Mouse (Mus musculus) cerebral cortex, adult 2 months (tissue): ENCODE results near the gene Rcan2.

ENCODE experiments used
- WGBS: fragments of 180-500 bp; shearing (Covaris S2); methylation state at CpG from one replicate; pipeline ENCODE4 v1.1.7; 2018; 5-methylcytosine and 5-hydroxymethylcytosine counted together

The Rcan2 gene

GRCm38 (mm10) chr17:44023842-44024241, 222.7 kb downstream of the Rcan2 start:
- 54% methylated on average over 2 of the region's 2 CpGs for WGBS

GRCm38 (mm10) chr17:44025011-44025410, 223.9 kb downstream of the Rcan2 start:
- 62% methylated on average over 2 of the region's 2 CpGs for WGBS

- 16% methylated on average over 6 of the region's 6 CpGs for WGBS
Observed at GRCm38 (mm10) chr17:44025935-44026334, 224.8 kb downstream of the Rcan2 start.

- 5% methylated on average over 5 of the region's 5 CpGs for WGBS
Observed at GRCm38 (mm10) chr17:44026378-44026777, 225.2 kb downstream of the Rcan2 start.

- 64% methylated on average over 9 of the region's 9 CpGs for WGBS
Observed at GRCm38 (mm10) chr17:44027311-44027710, 226.2 kb downstream of the Rcan2 start.

GRCm38 (mm10) chr17:44029616-44030015, 228.5 kb downstream of the Rcan2 start:
- WGBS: 29% methylated on average over 5 of the region's 5 CpGs

- 45% methylated on average over 3 of the region's 3 CpGs for WGBS
Observed at GRCm38 (mm10) chr17:44030776-44031587, 229.8 kb downstream of the Rcan2 start.

GRCm38 (mm10) chr17:44035005-44035404, 233.9 kb downstream of the Rcan2 start:
- WGBS: 75% methylated on average over 1 of the region's 1 CpGs

GRCm38 (mm10) chr17:44038656-44039055, 237.5 kb downstream of the Rcan2 start:
- WGBS: 51% methylated on average over 9 of the region's 9 CpGs

- WGBS: 93% methylated on average over 2 of the region's 2 CpGs
Observed at GRCm38 (mm10) chr17:44040449-44040848, 239.3 kb downstream of the Rcan2 start.

GRCm38 (mm10) chr17:44042301-44042700, 241.2 kb downstream of the Rcan2 start:
- 51% methylated on average over 2 of the region's 2 CpGs for WGBS

GRCm38 (mm10) chr17:44042861-44043260, 241.7 kb downstream of the Rcan2 start:
- 55% methylated on average over 8 of the region's 8 CpGs for WGBS

GRCm38 (mm10) chr17:44053427-44053826, 252.3 kb downstream of the Rcan2 start:
- WGBS: 76% methylated on average over 4 of the region's 4 CpGs

GRCm38 (mm10) chr17:44057123-44057522, 256.0 kb downstream of the Rcan2 start:
- WGBS: 93% methylated on average over 1 of the region's 1 CpGs

GRCm38 (mm10) chr17:44060781-44061180, 259.6 kb downstream of the Rcan2 start:
- 100% methylated on average over 1 of the region's 1 CpGs for WGBS

- 82% methylated on average over 5 of the region's 5 CpGs for WGBS
Observed at GRCm38 (mm10) chr17:44061289-44061890, 260.2 kb downstream of the Rcan2 start.

- WGBS: 80% methylated on average over 6 of the region's 6 CpGs
Observed at GRCm38 (mm10) chr17:44068876-44069275, 267.7 kb downstream of the Rcan2 start.

GRCm38 (mm10) chr17:44075601-44076000, 274.4 kb downstream of the Rcan2 start:
- 82% methylated on average over 3 of the region's 3 CpGs for WGBS

GRCm38 (mm10) chr17:44076051-44076680, 275.0 kb downstream of the Rcan2 start:
- WGBS: 52% methylated on average over 6 of the region's 6 CpGs

GRCm38 (mm10) chr17:44077146-44077842, 276.1 kb downstream of the Rcan2 start:
- 71% methylated on average over 12 of the region's 12 CpGs for WGBS

- WGBS: 64% methylated on average over 2 of the region's 2 CpGs
Observed at GRCm38 (mm10) chr17:44077843-44078160, 276.7 kb downstream of the Rcan2 start.

- 1% methylated on average over 31 of the region's 31 CpGs for WGBS
Observed at GRCm38 (mm10) chr17:44078631-44079350, 277.6 kb downstream of the Rcan2 start, which contains the start of gene Enpp5. Enpp5 (plus strand) TSS chr17:44078813.
